Mouse (Mus musculus) lung, embryonic 15.5 days (tissue): ENCODE measurements at regions not wholly inside any gene's neighbourhood (a gene's known extent, or its start where the extent isn't known, plus 50 kb on each side); places are given as distances from the start of the nearest gene placed in this dataset.

Experiments
- ATAC-seq: fragments of 200-750 bp; cut with Nextera tagmentation; 2 replicates; pipeline ENCODE4 v1.8.0; 2017; ENCODE audit warnings: moderate number of reproducible peaks, borderline replicate concordance; ENCODE audit not compliant: low FRiP score, low TSS enrichment; ENCODE audit errors: extremely low read depth
- H3K27ac ChIP-seq: fragments of 300-500 bp; sonication (generic); 2 replicates; pipeline ENCODE4 v1.5.1; 2015; ENCODE audit warnings: moderate library complexity, mild to moderate bottlenecking, inconsistent platforms
- H3K27me3 ChIP-seq: fragments of 300-500 bp; sonication (generic); 2 replicates; pipeline ENCODE4 v1.6.1; 2015; ENCODE audit warnings: inconsistent platforms
- H3K36me3 ChIP-seq: fragments of 300-500 bp; sonication (generic); 2 replicates; pipeline ENCODE4 v1.6.1; 2015; ENCODE audit warnings: inconsistent platforms
- H3K4me1 ChIP-seq: fragments of 300-500 bp; sonication (generic); 2 replicates; pipeline ENCODE4 v1.6.1; 2015; ENCODE audit warnings: inconsistent platforms
- H3K4me2 ChIP-seq: fragments of 300-500 bp; sonication (generic); 2 replicates; pipeline ENCODE4 v1.6.1; 2015; ENCODE audit warnings: inconsistent platforms, mild to moderate bottlenecking, moderate library complexity
- H3K4me3 ChIP-seq: fragments of 300-500 bp; sonication (generic); 2 replicates; pipeline ENCODE4 v1.5.1; 2015; ENCODE audit warnings: mild to moderate bottlenecking, inconsistent platforms
- H3K9ac ChIP-seq: fragments of 300-500 bp; sonication (generic); 2 replicates; pipeline ENCODE4 v1.6.1; 2015; ENCODE audit warnings: inconsistent platforms
- H3K9me3 ChIP-seq: fragments of 300-500 bp; sonication (generic); 2 replicates; pipeline ENCODE4 v1.6.1; 2016; ENCODE audit warnings: inconsistent platforms
- WGBS: fragments of 180-500 bp; shearing (Covaris S2); methylation state at CpG from one replicate; pipeline ENCODE4 v1.1.7; 2015; 5-methylcytosine and 5-hydroxymethylcytosine counted together

DNA sequence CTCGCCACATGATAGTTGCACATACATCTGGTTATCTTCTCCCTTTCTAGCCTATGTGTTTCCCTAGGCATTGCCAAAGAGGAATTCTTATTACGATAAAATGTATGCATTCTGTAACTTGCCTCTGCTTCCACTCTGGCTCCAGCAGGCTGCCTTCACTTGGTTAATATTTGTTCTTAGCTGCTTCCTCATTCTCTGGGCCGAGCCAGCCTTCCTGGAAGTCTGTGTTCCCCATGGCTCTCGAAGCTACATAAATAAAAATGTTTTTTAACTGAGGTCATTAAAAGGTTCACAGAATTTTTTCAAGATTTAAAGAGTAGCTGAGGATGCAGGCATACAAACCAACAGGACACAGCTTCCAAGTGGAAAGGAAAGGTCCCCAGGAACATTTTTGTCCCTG, 1124.5 kb upstream of the 4930412O13Rik start:
- Histone ChIP-seq H3K36me3 (no peaks in the 10 kb centered on the region), H3K4me1 (no peaks in the 10 kb centered on the region), H3K27me3 (no peaks in the 10 kb centered on the region), H3K9ac (no peak overlapping the region), H3K9me3 (no peaks in the 10 kb centered on the region), H3K4me3 (no peak overlapping the region), H3K27ac (no peak overlapping the region), H3K4me2 (no peak overlapping the region)
- WGBS, result 40% methylated on average over 4 of the region's 4 CpGs
- ATAC-seq, result no peak

DNA sequence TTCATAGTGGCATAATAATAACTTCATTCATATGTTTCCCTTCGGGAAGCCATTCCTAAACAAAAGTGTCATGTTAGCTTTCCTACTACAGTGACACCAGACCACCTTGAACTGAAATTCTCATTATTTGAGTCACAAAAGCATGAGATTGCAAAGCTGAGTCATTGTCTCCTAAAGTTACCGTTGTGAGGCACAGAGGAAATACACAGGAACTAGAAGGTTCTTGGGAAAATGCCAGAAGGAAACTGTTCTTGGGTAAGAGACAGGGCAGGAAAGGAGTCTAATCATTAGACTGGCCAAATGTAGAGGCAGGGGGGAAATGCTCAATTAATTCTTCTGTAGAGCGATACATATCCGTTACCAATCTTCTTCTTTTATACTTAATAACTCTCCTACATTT, 1110.4 kb upstream of the 4930412O13Rik start:
- no peaks in the 10 kb centered on the region for H3K4me1 ChIP-seq
- no peaks in the 10 kb centered on the region for H3K27me3 ChIP-seq
- H3K4me3 ChIP-seq, result no peak overlapping the region
- no peak overlapping the region for H3K9ac ChIP-seq
- no peaks in the 10 kb centered on the region for H3K36me3 ChIP-seq
- ATAC-seq, result no peak
- no peak overlapping the region for H3K4me2 ChIP-seq
- 62% methylated on average over 4 of the region's 4 CpGs for WGBS
- no peaks in the 10 kb centered on the region for H3K9me3 ChIP-seq
- no peak overlapping the region for H3K27ac ChIP-seq

DNA sequence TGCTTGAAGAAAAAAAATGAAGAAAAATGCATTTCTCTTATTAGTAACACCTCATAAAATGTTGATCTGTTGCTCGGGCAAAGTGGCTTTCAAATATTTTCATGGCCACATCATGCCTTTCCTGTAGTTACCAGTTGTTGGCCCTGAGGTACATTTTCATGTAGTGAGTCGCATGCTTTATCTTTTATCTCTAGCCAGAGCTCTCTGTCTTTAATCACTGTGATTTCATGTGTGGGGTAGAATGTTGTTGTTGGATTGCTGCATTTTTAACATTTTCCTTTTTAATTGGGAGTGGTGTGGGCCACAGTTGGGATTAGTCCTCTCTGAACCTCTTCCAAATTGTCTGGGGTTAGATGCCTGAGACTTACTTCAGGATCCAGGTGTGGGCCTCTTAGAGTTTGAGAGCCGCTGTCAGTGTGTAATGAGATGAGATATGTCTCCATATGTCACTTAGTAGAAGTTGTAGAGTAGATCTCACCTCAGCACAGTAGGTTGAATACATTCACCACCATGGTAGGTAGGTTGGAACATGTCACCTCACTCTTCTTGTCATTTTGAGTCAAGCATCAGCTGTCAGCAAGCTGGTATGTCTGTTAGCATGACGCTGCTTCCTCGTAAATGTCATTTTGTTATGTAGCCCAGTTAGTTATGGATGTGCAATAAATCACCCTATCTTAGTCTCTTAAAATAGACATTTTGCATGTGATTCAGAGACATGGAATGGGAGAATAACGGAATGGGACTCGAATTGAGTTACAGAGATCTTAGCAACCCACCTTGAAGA, 1099.7 kb upstream of the 4930412O13Rik start:
- ATAC-seq, result no peak
- Histone ChIP-seq H3K4me1 (no peaks in the 10 kb centered on the region), H3K4me2 (no peak overlapping the region), H3K9ac (no peak overlapping the region), H3K9me3 (no peaks in the 10 kb centered on the region), H3K4me3 (no peak overlapping the region), H3K36me3 (no peaks in the 10 kb centered on the region), H3K27me3 (no peaks in the 10 kb centered on the region), H3K27ac (no peak overlapping the region)
- 65% methylated on average over 7 of the region's 7 CpGs for WGBS

DNA sequence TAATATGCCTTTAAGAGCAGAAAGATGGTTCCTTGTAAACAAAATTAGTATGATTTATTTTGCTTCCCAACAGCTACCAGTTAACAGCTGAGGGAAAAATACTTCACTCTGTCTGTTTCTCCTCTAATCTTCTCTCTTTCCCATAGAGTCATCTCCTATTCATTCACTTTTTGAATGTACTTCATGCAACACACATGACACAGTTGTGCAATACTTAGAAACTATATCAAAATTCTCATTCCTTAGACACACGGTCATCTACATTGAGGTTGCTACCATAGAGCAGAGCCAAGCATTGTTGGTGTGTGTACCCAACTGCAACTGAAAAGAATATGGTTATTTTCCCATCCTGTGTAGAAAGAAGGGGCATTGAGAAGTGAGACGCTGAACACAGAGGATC, 1098.8 kb upstream of the 4930412O13Rik start:
- no peaks in the 10 kb centered on the region for H3K4me1 ChIP-seq
- H3K4me2 ChIP-seq, result no peak overlapping the region
- no peak for ATAC-seq
- H3K27ac ChIP-seq, result no peak overlapping the region
- no peaks in the 10 kb centered on the region for H3K36me3 ChIP-seq
- H3K27me3 ChIP-seq, result no peaks in the 10 kb centered on the region
- H3K4me3 ChIP-seq, result no peak overlapping the region
- 85% methylated on average over 2 of the region's 2 CpGs for WGBS
- no peaks in the 10 kb centered on the region for H3K9me3 ChIP-seq
- no peak overlapping the region for H3K9ac ChIP-seq

DNA sequence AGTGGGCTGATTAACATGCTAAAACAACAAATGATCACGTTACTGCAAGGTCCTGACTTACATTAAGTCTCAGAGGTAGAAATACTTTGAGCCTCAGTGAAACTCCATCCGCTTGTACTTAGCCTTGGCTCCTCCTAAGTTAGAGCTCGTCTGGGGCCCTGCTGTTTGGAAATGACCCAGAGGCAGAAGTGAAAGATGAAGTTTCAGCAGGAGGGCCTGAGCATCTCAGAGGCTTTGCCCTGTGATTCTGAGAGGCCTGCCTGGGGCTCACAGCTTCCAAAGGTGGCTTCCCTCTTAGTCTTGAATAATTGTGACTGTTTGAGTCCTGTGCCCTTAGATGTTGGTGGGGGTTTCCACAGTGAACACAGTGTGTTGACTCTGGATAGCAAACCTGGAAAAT, 1079.0 kb upstream of the 4930412O13Rik start:
- no peak for ATAC-seq

DNA sequence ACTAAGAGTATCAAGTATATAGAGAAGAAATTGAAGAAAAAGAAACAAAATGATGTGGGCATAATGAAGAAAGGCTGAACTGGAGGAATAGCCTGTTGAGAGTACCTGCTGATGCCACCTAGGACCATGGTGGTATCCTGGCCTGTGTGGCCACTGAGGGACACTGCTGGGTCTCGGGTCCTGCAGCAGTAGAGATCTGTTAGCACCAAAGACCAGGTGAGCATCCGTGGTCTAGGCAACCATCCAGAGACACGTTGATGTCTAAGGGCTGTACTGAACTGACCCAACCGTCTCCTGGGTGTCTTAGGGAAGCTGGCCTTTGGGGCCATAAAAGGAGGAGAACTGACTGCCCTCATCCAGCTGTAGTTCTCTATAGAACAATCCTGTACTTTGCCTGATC, 1071.4 kb upstream of the 4930412O13Rik start:
- Histone ChIP-seq H3K36me3 (no peaks in the 10 kb centered on the region), H3K27ac (no peak overlapping the region), H3K27me3 (no peaks in the 10 kb centered on the region), H3K9me3 (no peaks in the 10 kb centered on the region), H3K4me1 (no peaks in the 10 kb centered on the region), H3K4me3 (no peak overlapping the region), H3K9ac (no peak overlapping the region), H3K4me2 (no peak overlapping the region)
- no peak for ATAC-seq
- WGBS, result 85% methylated on average over 4 of the region's 4 CpGs

More for the DNA sequence above, 1079.0 kb upstream of the 4930412O13Rik start:
- no peaks in the 10 kb centered on the region for H3K4me1 ChIP-seq
- H3K4me3 ChIP-seq, result no peak overlapping the region
- H3K27me3 ChIP-seq, result no peaks in the 10 kb centered on the region
- no peak overlapping the region for H3K4me2 ChIP-seq
- 34% methylated on average over 3 of the region's 3 CpGs for WGBS
- H3K9me3 ChIP-seq, result no peaks in the 10 kb centered on the region
- no peak overlapping the region for H3K9ac ChIP-seq
- no peaks in the 10 kb centered on the region for H3K36me3 ChIP-seq
- H3K27ac ChIP-seq, result no peak overlapping the region

DNA sequence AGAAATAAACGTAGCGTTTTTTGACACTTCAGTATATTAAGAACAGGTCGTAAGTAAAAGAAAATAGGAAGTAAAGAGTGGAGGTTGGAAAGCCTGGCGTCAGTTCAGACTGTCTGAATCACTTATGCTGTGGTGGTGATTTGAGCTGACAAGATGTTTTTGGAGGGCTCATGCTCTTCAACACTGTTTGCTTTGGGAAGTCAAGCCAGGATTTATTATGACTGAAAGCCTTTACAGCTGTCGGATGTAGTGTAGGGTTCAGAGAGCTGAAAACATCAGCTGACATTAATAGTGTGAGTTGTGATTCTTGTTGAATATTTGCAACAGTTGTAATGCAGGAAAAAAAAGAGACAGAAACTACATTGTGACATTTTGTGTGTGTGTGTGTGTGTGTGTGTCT, 1062.9 kb upstream of the 4930412O13Rik start:
- ATAC-seq, result peak; percentile 73; the same call in 1 of the 2 replicates

DNA sequence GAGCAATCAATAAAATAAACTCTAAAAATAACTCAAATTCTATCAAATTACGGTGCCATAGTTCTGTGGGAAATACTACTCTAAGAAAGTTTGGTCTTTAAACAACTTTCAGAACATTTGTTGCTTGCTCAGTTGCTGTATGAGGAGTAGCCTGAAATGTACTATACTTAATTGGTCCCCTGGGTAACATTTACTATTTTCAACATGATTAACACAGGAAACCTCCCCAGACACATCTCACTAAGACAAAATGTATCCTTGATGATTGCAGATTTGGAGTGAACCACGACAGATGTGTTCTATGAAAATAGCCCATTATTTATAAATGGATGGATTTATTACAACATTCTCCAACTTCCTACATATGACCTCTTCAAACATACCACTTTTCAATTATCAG, 1055.6 kb upstream of the 4930412O13Rik start:
- Histone ChIP-seq H3K4me2 (no peak overlapping the region), H3K9me3 (no peaks in the 10 kb centered on the region), H3K27ac (no peak overlapping the region), H3K4me1 (no peaks in the 10 kb centered on the region), H3K4me3 (no peak overlapping the region), H3K9ac (no peak overlapping the region), H3K27me3 (no peaks in the 10 kb centered on the region), H3K36me3 (no peaks in the 10 kb centered on the region)
- no peak for ATAC-seq
- 49% methylated on average over 2 of the region's 2 CpGs for WGBS

More for the DNA sequence above, 1062.9 kb upstream of the 4930412O13Rik start:
- H3K4me1 ChIP-seq, result no peaks in the 10 kb centered on the region
- no peaks in the 10 kb centered on the region for H3K9me3 ChIP-seq
- H3K4me2 ChIP-seq, result no peak overlapping the region
- no peaks in the 10 kb centered on the region for H3K27me3 ChIP-seq
- 26% methylated on average over 5 of the region's 5 CpGs for WGBS
- no peak overlapping the region for H3K9ac ChIP-seq
- no peak overlapping the region for H3K27ac ChIP-seq
- no peak overlapping the region for H3K4me3 ChIP-seq
- H3K36me3 ChIP-seq, result no peaks in the 10 kb centered on the region
